9 mouse cellular contexts compared by ENCODE assay signal in the genomic region with DNA sequence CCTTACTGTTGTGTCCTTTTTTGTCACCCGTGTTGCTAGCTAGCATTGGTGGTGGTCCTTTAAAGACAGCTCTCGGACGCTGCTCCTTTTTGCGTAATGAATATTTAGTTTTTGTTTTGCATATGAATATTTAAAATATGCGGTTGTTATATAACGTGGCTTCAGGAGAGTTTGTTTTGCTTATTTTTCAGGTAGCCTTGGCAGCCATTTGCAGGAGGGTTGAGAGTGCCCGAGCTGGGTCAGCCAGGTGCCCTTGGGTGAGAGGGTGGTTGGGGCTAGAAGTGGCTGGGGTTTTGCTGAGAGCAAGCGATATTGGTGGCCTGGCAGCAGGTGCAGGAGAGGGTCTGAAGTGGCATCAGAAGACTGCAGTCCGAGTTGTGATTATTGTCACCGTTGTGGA. TPM values are rescaled to one million over a fixed set of nuclear protein-coding genes. Genes with fewer than 3 reads are reported as not detected.
DNase-seq lines count a peak whose midpoint lies in the region; ATAC-seq and TF ChIP-seq lines count a peak whose summit lies in the region.
"Had no signal": no experiment of that assay in that cellular context is flagged by ENCODE, and none has a peak within 500 bp of the region (broad histone marks: within the 10 kb centered on the region; RNA-seq: fewer than 3 reads in every experiment).

No protein-coding gene starts in this region.

- peak overlapping the region; percentile 73 for H3K9ac ChIP-seq in kidney, embryonic 14.5 days (ENCODE audit: low read depth, low read length)
- peak overlapping the region; percentile 77 for H3K9ac ChIP-seq in stomach, postnatal 0 days (ENCODE audit: low read length)

- peak overlapping the region; percentile 91 for H3K27ac ChIP-seq in heart, embryonic 10.5 days
- H3K27ac ChIP-seq in kidney, embryonic 14.5 days (ENCODE audit: low read depth, low read length) = no peak overlapping the region
- peak overlapping the region; percentile 94 for H3K27ac ChIP-seq in stomach, postnatal 0 days (replicated peaks)

- 2% methylated on average over 10 of the region's 10 CpGs for WGBS in heart, embryonic 10.5 days
- 3% methylated on average over 10 of the region's 10 CpGs for WGBS in kidney, embryonic 14.5 days
- 5% methylated on average over 10 of the region's 10 CpGs for WGBS in stomach, postnatal 0 days

- H3K27me3 ChIP-seq in heart, embryonic 10.5 days (ENCODE audit: insufficient read depth, poor library complexity, severe bottlenecking) = no peaks in the 10 kb centered on the region
- H3K27me3 ChIP-seq in kidney, embryonic 14.5 days (ENCODE audit: control insufficient read depth, insufficient read depth, low read length) = no peaks in the 10 kb centered on the region
- no peaks in the 10 kb centered on the region for H3K27me3 ChIP-seq in stomach, postnatal 0 days (ENCODE audit: control insufficient read depth, insufficient read depth, low read length)

- DNase-seq in cerebellum, adult 18-20 months = peak; percentile 21 to 38
- DNase-seq in cerebellum, adult 8-10 months = no peak
- DNase-seq in adrenal gland, postnatal 25 days = peak; percentile 7
- no peak for DNase-seq in heart, embryonic 10.5 days (ENCODE audit: low spot score)
- DNase-seq in lung, postnatal 10 days = peak; percentile 19
- peak; percentile 31 for DNase-seq in stomach, postnatal 0 days (ENCODE audit: low spot score)
- no peak for DNase-seq in right cerebral cortex, postnatal 25 days

- peak overlapping the region; percentile 91 for H3K4me3 ChIP-seq in heart, embryonic 10.5 days
- peak overlapping the region; percentile 73 for H3K4me3 ChIP-seq in kidney, embryonic 14.5 days (ENCODE audit: low read length)
- H3K4me3 ChIP-seq in stomach, postnatal 0 days (ENCODE audit: low read depth, low read length) = peak overlapping the region; percentile 79

- H3K9me3 ChIP-seq in heart, embryonic 10.5 days = no peaks in the 10 kb centered on the region
- H3K9me3 ChIP-seq in kidney, embryonic 14.5 days (ENCODE audit: control insufficient read depth, low read length) = no peaks in the 10 kb centered on the region
- H3K9me3 ChIP-seq in stomach, postnatal 0 days (ENCODE audit: control insufficient read depth, low read length) = no peaks in the 10 kb centered on the region

- no peak for TF ChIP-seq CTCF in stomach, postnatal 0 days (IDR thresholded peaks at IDR 0.05; ENCODE audit: low read depth)

- H3K36me3 ChIP-seq in heart, embryonic 10.5 days = peaks cover 29% of the 10 kb centered on the region
- H3K36me3 ChIP-seq in kidney, embryonic 14.5 days (ENCODE audit: control insufficient read depth, insufficient read depth, low read length) = peaks cover 12% of the 10 kb centered on the region
- no peaks in the 10 kb centered on the region for H3K36me3 ChIP-seq in stomach, postnatal 0 days (ENCODE audit: control insufficient read depth, insufficient read depth, low read length)

- TF ChIP-seq EP300 in stomach, postnatal 0 days (optimal IDR thresholded peaks at IDR 0.05) = no peak

- peaks cover 14% of the 10 kb centered on the region for H3K4me1 ChIP-seq in heart, embryonic 10.5 days
- H3K4me1 ChIP-seq in kidney, embryonic 14.5 days (ENCODE audit: control insufficient read depth, insufficient read depth, low read length) = peaks cover 11% of the 10 kb centered on the region; the same call in 1 of the 2 replicates
- H3K4me1 ChIP-seq in stomach, postnatal 0 days (replicated peaks; ENCODE audit: control insufficient read depth, insufficient read depth) = no peaks in the 10 kb centered on the region; the same call in 1 of the 2 replicates

- H3K4me2 ChIP-seq in kidney, embryonic 14.5 days (replicated peaks; ENCODE audit: low read depth, low read length) = peak overlapping the region; percentile 64
- H3K4me2 ChIP-seq in stomach, postnatal 0 days (replicated peaks; ENCODE audit: low read depth) = peak overlapping the region; percentile 72

- no peak for ATAC-seq in kidney, embryonic 14.5 days (ENCODE audit: low FRiP score, low TSS enrichment)
- no peak for ATAC-seq in stomach, postnatal 0 days (ENCODE audit: low FRiP score, low TSS enrichment)

RNA-seq across cellular contexts. Expression of a gene that starts 1.9 kb away (rescaled TPM):
- 333 and 383 TPM in 2 replicates for total RNA-seq in adrenal gland, postnatal 25 days (2021)
- 213 and 293 TPM in 2 replicates for polyA plus RNA-seq in heart, embryonic 10.5 days (2016; fragmentation: Nextera tagmentation; extraction: Ambion mirVana)
- polyA plus RNA-seq in kidney, embryonic 14.5 days (2014; fragmentation: Nextera tagmentation; extraction: Ambion mirVana) = 139 and 144 TPM in 2 replicates
- 176 and 186 TPM in 2 replicates for polyA plus RNA-seq in stomach, postnatal 0 days (2015; fragmentation: Nextera tagmentation; extraction: Ambion mirVana)

RNA-seq across cellular contexts. Expression of a gene that starts 14.6 kb away (rescaled TPM):
- 60.2 and 67.5 TPM in 2 replicates for total RNA-seq in adrenal gland, postnatal 25 days (2021)
- polyA plus RNA-seq in heart, embryonic 10.5 days (2016; fragmentation: Nextera tagmentation; extraction: Ambion mirVana) = 74.4 and 87.6 TPM in 2 replicates
- 146 and 173 TPM in 2 replicates for polyA plus RNA-seq in kidney, embryonic 14.5 days (2014; fragmentation: Nextera tagmentation; extraction: Ambion mirVana)
- 75.2 and 75.4 TPM in 2 replicates for polyA plus RNA-seq in stomach, postnatal 0 days (2015; fragmentation: Nextera tagmentation; extraction: Ambion mirVana)

RNA-seq across cellular contexts. Expression of a gene that starts 43.6 kb away (rescaled TPM):
- total RNA-seq in adrenal gland, postnatal 25 days (2021) = 0.49 TPM in 1 of 2 replicates, not detected in the other
- not detected in 2 replicates for polyA plus RNA-seq in heart, embryonic 10.5 days (2016; fragmentation: Nextera tagmentation; extraction: Ambion mirVana)
- not detected in 2 replicates for polyA plus RNA-seq in kidney, embryonic 14.5 days (2014; fragmentation: Nextera tagmentation; extraction: Ambion mirVana)
- polyA plus RNA-seq in stomach, postnatal 0 days (2015; fragmentation: Nextera tagmentation; extraction: Ambion mirVana) = 0.12 TPM in 1 of 2 replicates, not detected in the other
- total RNA-seq: layer of hippocampus, postnatal 36 days had no signal

RNA-seq across cellular contexts. Expression of a gene that starts 48.0 kb away (rescaled TPM):
- total RNA-seq in adrenal gland, postnatal 25 days (2021) = 122 and 138 TPM in 2 replicates
- polyA plus RNA-seq in heart, embryonic 10.5 days (2016; fragmentation: Nextera tagmentation; extraction: Ambion mirVana) = 95.8 and 146 TPM in 2 replicates
- polyA plus RNA-seq in kidney, embryonic 14.5 days (2014; fragmentation: Nextera tagmentation; extraction: Ambion mirVana) = 78.4 and 95.7 TPM in 2 replicates
- 76.0 and 81.8 TPM in 2 replicates for polyA plus RNA-seq in stomach, postnatal 0 days (2015; fragmentation: Nextera tagmentation; extraction: Ambion mirVana)

RNA-seq across cellular contexts. Expression of a gene that starts 52.4 kb away (rescaled TPM):
- 0.88 TPM in 1 of 2 replicates, not detected in the other for total RNA-seq in adrenal gland, postnatal 25 days (2021)
- polyA plus RNA-seq in heart, embryonic 10.5 days (2016; fragmentation: Nextera tagmentation; extraction: Ambion mirVana) = 0.17 TPM in 1 of 2 replicates, not detected in the other
- polyA plus RNA-seq in kidney, embryonic 14.5 days (2014; fragmentation: Nextera tagmentation; extraction: Ambion mirVana) = 0.23 TPM in 1 of 2 replicates, not detected in the other
- 0.17 and 0.19 TPM in 2 replicates for polyA plus RNA-seq in stomach, postnatal 0 days (2015; fragmentation: Nextera tagmentation; extraction: Ambion mirVana)

Comparison
In these comparisons a context has a peak if more than half of its experiments do, and no peak if none do; other contexts are left out.
1. DNase-seq: peak in cerebellum, adult 18-20 months (2 of 2), adrenal gland, postnatal 25 days (single experiment), lung, postnatal 10 days (single experiment) and stomach, postnatal 0 days (single experiment); none in cerebellum, adult 8-10 months (single experiment), heart, embryonic 10.5 days (single experiment) and right cerebral cortex, postnatal 25 days (single experiment).
2. Peak in every context shown above with its lines, with median percentiles within 50 percentile points of each other: H3K4me3 ChIP-seq.